Mouse (Mus musculus) megakaryocyte, adult 5-6 weeks (primary cell): ENCODE data around the gene Llph. TPM values are rescaled to one million over a fixed set of nuclear protein-coding genes. Genes with fewer than 3 reads are reported as not detected.

Source experiments
- ATAC-seq: 2 replicates; pipeline ENCODE4 v1.8.0; 2016; ENCODE audit warnings: mild to moderate bottlenecking, inconsistent platforms; ENCODE audit not compliant: poor library complexity, severe bottlenecking
- total RNA-seq, 2 experiments: library from RNA; stranded (forward) in 1 of 2; stranded (reverse) in 1 of 2; fragments of 153-499, 151-499 nt in 1 of 2; fragments of 221-1000, 200-1000 nt in 1 of 2; gene quantifications; 2 replicates each; pipeline versions ENCODE4 v1.2.3 to v1.2.4; 2015 to 2017

Llph gene
- total RNA-seq, 2 experiments from 2014 or later = 48.6 to 49.0 TPM

GRCm38 (mm10) chr10:120272270-120272883, 45.5 kb downstream of the Llph start:
- no peak for ATAC-seq

- ATAC-seq = no peak
Measured at GRCm38 (mm10) chr10:120273335-120273734, 46.5 kb downstream of the Llph start.

- ATAC-seq = no peak
Measured at GRCm38 (mm10) chr10:120279482-120280128, 52.7 kb downstream of the Llph start.

- no peak for ATAC-seq
Measured at GRCm38 (mm10) chr10:120280375-120280774, 53.5 kb downstream of the Llph start.

- no peak for ATAC-seq
Measured at GRCm38 (mm10) chr10:120281700-120282099, 54.8 kb downstream of the Llph start.

Other genes with a start within 250 kb of the Llph start
- gene Helb, start 114.1 kb upstream of the Llph start, total RNA-seq (2015) = 16.4 and 17.0 TPM in 2 replicates
- 32.7 and 33.9 TPM in 2 replicates for gene Helb, start 114.1 kb upstream of the Llph start, total RNA-seq (2017)
- 91.3 and 112 TPM in 2 replicates for gene Tmbim4, start 25.5 kb upstream of the Llph start, total RNA-seq (2015)
- gene Tmbim4, start 25.5 kb upstream of the Llph start, total RNA-seq (2017) = 97.0 and 100 TPM in 2 replicates
- 75.8 and 77.8 TPM in 2 replicates for gene Irak3, start 24.9 kb upstream of the Llph start, total RNA-seq (2015)
- 30.4 and 35.9 TPM in 2 replicates for gene Irak3, start 24.9 kb upstream of the Llph start, total RNA-seq (2017)
- gene Hmga2, start 249.4 kb downstream of the Llph start, total RNA-seq (2015) = 0.42 and 0.48 TPM in 2 replicates
- gene Hmga2, start 249.4 kb downstream of the Llph start, total RNA-seq (2017) = 0.15 TPM in 1 of 2 replicates, not detected in the other